Mouse (Mus musculus): ENCODE measurements around the gene Gm17304. TPM values are rescaled to one million over a fixed set of nuclear protein-coding genes. Genes with fewer than 3 reads are reported as not detected.

The Gm17304 gene
- polyA plus RNA-seq, 1 experiment from 2014 or later: not detected

DNA sequence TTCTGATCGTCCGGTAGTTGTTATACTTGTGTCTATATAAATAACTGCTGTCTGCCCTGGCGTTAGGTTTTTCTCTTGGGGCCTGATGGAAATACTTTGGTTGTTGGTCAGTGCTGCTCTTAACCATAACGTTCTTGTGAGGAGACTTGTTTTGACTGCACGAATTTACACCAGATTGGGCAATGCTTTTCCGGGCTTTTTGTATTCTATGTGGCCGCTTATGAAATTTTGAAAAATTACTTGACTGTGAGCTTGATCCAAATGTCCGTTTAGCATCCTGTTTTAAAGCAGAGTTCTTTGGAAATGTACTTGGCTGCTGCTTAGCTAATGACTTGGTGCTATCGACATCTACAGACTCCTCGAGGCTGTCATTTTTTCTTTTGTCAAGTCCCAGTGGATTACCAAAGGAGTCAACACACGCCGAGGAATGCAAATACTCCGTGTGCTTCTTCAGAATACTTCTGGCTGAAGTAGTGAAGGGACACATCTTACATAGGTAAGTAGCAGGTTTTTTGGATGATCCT lies 27.6 kb downstream of the Gm17304 start:
- H3K27ac ChIP-seq: no peak overlapping the region
- H3K4me3 ChIP-seq: no peak overlapping the region
- H3K27me3 ChIP-seq (ENCODE audit: insufficient read depth, poor library complexity, severe bottlenecking): no peaks in the 10 kb centered on the region
- peaks cover 46% of the 10 kb centered on the region for H3K36me3 ChIP-seq
- no peak for DNase-seq (ENCODE audit: low spot score)
- H3K4me1 ChIP-seq: no peaks in the 10 kb centered on the region
- no peaks in the 10 kb centered on the region for H3K9me3 ChIP-seq
- 92% methylated on average over 13 of the region's 13 CpGs for WGBS

DNA sequence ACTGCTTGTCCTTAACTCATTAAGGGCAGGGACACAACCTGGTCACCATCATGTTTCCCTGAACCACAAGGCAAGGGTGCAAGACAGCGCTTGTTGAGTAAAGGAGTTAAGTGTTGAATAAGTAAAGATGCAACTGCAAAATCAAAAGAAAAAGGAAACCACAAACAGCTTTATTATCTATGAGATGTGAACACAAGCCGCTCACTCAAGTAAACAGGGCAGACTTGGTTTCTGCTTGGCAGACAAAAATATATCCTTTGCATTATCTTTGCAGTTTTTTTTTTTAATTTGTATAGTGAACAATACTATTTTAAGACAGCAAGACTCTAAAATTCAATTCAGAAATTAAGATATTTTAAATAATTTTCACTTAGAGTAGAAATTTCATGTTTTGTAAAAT lies 30.7 kb downstream of the Gm17304 start:
- WGBS: 94% methylated on average over 2 of the region's 2 CpGs
- 0 out of 2 replicates have a peak, but pooled peaks cover 4% of the 10 kb centered on the region for H3K4me1 ChIP-seq

DNA sequence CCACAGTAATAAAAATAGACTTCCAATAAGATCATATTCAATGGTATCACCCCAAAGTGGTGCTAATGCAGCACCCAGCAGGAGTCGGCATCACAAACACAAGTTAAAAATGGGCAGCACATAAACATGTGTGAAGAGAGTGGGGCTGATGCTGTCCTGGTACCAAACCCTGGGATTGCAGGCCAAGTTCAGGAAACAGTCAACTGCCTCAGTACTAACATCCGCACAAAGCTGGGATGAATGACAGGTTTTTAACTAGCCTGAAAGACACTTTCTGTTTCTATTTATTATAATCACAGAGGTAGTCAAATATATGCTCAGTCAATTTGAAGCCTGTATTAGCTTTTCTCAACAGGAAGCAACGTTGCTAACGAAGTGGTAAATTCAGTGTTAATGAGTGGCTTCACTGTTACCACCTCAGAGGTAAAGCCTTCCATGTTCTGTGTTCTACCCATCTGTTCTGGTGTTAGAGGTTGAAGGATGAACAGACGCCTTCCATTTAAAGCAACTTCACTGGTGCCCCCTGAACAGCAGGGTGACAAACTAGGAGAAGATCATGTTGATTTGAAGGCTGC lies 31.4 kb downstream of the Gm17304 start:
- no peaks in the 10 kb centered on the region for H3K9me3 ChIP-seq
- peaks cover 31% of the 10 kb centered on the region for H3K36me3 ChIP-seq
- no peak overlapping the region for H3K27ac ChIP-seq
- H3K4me1 ChIP-seq: 0 out of 2 replicates have a peak, but pooled peaks cover 4% of the 10 kb centered on the region
- H3K27me3 ChIP-seq (ENCODE audit: insufficient read depth, poor library complexity, severe bottlenecking): no peaks in the 10 kb centered on the region
- H3K4me3 ChIP-seq: no peak overlapping the region
- 76% methylated on average over 5 of the region's 5 CpGs for WGBS
- no peak for DNase-seq (ENCODE audit: low spot score)

More for the DNA sequence above, 30.7 kb downstream of the Gm17304 start:
- H3K27ac ChIP-seq: no peak overlapping the region
- H3K9me3 ChIP-seq: no peaks in the 10 kb centered on the region
- H3K4me3 ChIP-seq: no peak overlapping the region
- no peak for DNase-seq (ENCODE audit: low spot score)
- no peaks in the 10 kb centered on the region for H3K27me3 ChIP-seq (ENCODE audit: insufficient read depth, poor library complexity, severe bottlenecking)
- H3K36me3 ChIP-seq: peaks cover 38% of the 10 kb centered on the region

DNA sequence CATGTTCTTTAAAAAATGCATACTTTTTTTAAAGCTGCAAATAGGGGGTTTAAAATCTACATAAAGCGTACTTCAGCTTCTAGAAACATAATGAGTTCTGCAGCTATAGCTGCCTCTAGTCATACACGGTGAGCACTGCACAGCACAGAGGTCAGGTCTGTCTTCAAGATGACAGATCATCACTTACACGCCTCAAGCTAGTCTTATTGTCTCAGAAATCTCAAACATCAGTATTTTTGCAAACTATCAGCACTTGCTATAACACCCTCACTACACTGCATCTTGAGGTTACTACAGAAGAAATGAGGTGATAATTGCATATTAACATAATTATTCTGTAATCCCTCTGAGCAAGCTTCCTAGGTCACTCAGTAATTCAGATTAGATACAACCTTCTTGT lies 33.0 kb downstream of the Gm17304 start:
- Histone ChIP-seq H3K27me3 (ENCODE audit: insufficient read depth, poor library complexity, severe bottlenecking) (no peaks in the 10 kb centered on the region), H3K36me3 (peaks cover 19% of the 10 kb centered on the region), H3K27ac (no peak overlapping the region), H3K4me3 (no peak overlapping the region), H3K4me1 (0 out of 2 replicates have a peak, but pooled peaks cover 4% of the 10 kb centered on the region), H3K9me3 (no peaks in the 10 kb centered on the region)
- no peak for DNase-seq (ENCODE audit: low spot score)
- WGBS: 87% methylated on average over 3 of the region's 3 CpGs

DNA sequence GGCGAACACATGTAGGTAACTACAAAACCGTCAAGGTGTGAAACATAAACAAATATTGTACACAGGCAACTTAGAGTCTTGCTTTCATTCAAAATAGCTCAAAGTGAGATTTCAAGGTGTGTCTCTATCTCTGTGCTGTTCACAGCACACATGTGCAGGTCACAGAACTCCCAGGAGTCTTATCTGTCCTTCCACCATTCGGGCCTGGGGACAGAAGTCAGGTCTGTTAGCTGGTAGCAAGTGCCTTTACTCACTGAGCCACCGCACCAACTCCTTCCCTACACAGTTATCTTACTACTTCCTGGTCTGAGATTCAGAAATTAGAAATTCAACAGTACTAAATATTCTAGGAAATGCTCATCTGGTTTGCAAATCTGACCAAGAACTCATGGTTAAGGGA lies 34.5 kb downstream of the Gm17304 start:
- no peaks in the 10 kb centered on the region for H3K9me3 ChIP-seq
- no peak overlapping the region for H3K4me3 ChIP-seq
- H3K36me3 ChIP-seq: 0 out of 2 replicates have a peak, but pooled peaks cover 3% of the 10 kb centered on the region
- H3K27me3 ChIP-seq (ENCODE audit: insufficient read depth, poor library complexity, severe bottlenecking): no peaks in the 10 kb centered on the region
- no peak for DNase-seq (ENCODE audit: low spot score)
- no peak overlapping the region for H3K27ac ChIP-seq
- WGBS: 84% methylated on average over 4 of the region's 4 CpGs
- 0 out of 2 replicates have a peak, but pooled peaks cover 4% of the 10 kb centered on the region for H3K4me1 ChIP-seq

DNA sequence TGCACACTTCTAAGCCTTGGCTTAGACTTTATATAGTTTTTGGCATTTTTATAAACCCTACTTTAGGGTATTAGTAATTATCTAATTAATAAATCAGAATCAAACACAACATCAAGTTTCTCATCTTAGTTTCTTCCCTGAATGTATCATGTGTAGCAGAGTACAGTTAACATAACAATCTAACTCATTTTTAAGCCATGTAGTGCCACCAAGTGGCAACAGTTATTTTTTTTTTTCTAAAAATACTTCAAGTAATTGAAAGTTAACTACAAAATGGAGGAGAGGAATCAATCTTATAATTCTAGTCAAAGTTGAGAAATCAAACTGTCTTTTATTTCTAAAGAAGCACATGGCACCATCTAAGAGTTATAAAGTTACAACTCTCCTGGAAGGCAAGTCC lies 40.5 kb downstream of the Gm17304 start:
- DNase-seq (ENCODE audit: low spot score): no peak
- H3K27ac ChIP-seq: no peak overlapping the region
- no peak overlapping the region for H3K4me3 ChIP-seq
- H3K4me1 ChIP-seq: no peaks in the 10 kb centered on the region
- no peaks in the 10 kb centered on the region for H3K9me3 ChIP-seq
- peaks cover 12% of the 10 kb centered on the region; the same call in 1 of the 2 replicates for H3K36me3 ChIP-seq
- no peaks in the 10 kb centered on the region for H3K27me3 ChIP-seq (ENCODE audit: insufficient read depth, poor library complexity, severe bottlenecking)

DNA sequence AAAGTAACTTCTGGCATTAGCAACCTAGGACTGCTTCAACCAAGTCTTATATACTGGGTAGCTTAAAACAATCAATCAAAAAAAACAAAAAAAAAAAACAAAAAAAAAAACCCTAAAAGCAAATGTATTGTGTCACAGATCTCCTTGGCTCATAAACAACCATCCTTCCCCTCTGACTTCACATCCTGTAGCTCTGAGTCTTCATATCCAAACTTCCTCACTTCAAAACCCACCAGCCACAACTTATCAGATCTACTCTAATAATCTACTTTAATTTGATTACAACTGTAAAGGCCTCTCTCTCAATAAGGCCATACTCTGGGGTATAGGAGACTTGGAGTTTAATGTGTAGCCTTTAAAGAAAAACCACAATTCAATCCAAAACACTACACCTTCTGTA lies 41.1 kb downstream of the Gm17304 start:
- H3K27ac ChIP-seq: no peak overlapping the region
- no peak for DNase-seq (ENCODE audit: low spot score)
- H3K9me3 ChIP-seq: no peaks in the 10 kb centered on the region
- peaks cover 17% of the 10 kb centered on the region for H3K36me3 ChIP-seq
- H3K27me3 ChIP-seq (ENCODE audit: insufficient read depth, poor library complexity, severe bottlenecking): no peaks in the 10 kb centered on the region
- no peak overlapping the region for H3K4me3 ChIP-seq
- H3K4me1 ChIP-seq: no peaks in the 10 kb centered on the region

DNA sequence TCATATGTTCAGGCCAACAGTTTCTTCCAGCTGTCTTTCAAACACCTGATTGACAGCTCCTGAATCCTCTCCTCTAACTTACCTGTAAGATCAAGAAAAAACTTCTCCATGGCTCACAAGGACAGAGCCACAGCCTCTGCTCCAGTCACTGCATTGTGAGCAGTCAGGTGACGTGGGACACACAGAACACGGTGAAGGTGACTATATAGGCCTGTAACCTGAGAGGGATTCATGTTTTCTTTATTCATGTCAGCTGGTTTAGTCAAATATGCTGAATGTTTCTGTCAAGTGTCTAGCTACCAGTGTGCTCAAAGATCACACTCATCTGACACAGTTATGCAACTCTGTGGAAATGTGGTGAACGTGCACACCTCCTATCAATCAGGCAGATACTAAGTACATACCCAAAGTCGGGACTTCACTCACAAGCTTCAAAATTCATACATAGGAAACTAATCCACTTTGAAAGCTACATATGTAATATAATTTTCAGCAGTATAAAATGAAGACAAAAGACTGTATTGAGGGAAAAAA lies 43.4 kb downstream of the Gm17304 start:
- no peak overlapping the region for H3K27ac ChIP-seq
- no peak overlapping the region for H3K4me3 ChIP-seq
- peaks cover 32% of the 10 kb centered on the region for H3K36me3 ChIP-seq
- H3K27me3 ChIP-seq (ENCODE audit: insufficient read depth, poor library complexity, severe bottlenecking): no peaks in the 10 kb centered on the region
- no peak for DNase-seq (ENCODE audit: low spot score)
- WGBS: 90% methylated on average over 4 of the region's 4 CpGs
- no peaks in the 10 kb centered on the region for H3K4me1 ChIP-seq
- H3K9me3 ChIP-seq: no peaks in the 10 kb centered on the region

DNA sequence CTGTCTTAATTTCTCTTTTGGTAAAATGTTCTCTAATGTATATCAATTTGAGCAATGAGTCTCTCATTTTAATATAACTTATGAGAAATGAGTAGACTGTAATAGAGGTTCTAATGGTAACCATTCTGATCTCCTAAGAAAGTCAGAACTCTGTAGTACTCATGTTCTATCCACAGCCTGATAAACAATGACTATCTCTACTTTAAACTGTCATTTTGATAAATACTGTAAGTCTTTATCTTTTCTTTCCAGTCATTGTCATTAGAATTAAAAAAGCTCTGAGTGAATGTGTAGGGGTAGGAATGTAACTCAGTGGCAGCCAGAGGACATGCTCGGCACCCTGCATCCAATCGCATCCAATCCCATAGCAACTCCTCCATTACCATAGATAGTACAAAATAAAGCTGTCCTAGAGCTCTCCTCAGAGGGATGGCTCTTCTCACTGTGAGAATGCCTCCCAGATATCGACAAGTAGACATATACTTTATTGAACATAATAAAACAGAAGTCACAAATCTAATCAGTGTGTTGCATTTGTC lies 44.0 kb downstream of the Gm17304 start:
- H3K9me3 ChIP-seq: no peaks in the 10 kb centered on the region
- WGBS: 86% methylated on average over 3 of the region's 3 CpGs
- H3K4me3 ChIP-seq: no peak overlapping the region
- no peak overlapping the region for H3K27ac ChIP-seq
- H3K4me1 ChIP-seq: no peaks in the 10 kb centered on the region
- no peak for DNase-seq (ENCODE audit: low spot score)
- H3K27me3 ChIP-seq (ENCODE audit: insufficient read depth, poor library complexity, severe bottlenecking): no peaks in the 10 kb centered on the region
- H3K36me3 ChIP-seq: peaks cover 32% of the 10 kb centered on the region

Other genes with a start within 250 kb of the Gm17304 start
- not detected in 2 replicates for gene Barhl2, start 150.9 kb upstream of the Gm17304 start, polyA plus RNA-seq (2016; fragmentation: Nextera tagmentation; extraction: Ambion mirVana)
- 48.5 and 58.6 TPM in 2 replicates for gene Zfp644, start 88.2 kb downstream of the Gm17304 start, polyA plus RNA-seq (2016; fragmentation: Nextera tagmentation; extraction: Ambion mirVana)

Data from heart, embryonic 10.5 days (tissue).